ENCODE assay signal across 24 mouse cellular contexts in genomic region chr12:39697182-39697581, GRCm38 (mm10).
"Had no signal": no experiment of that assay in that cellular context is flagged by ENCODE, and none has a peak within 500 bp of the region (broad histone marks: within the 10 kb centered on the region; RNA-seq: fewer than 3 reads in every experiment).

No protein-coding gene starts in this region.

- H3K36me3 ChIP-seq: heart, embryonic 10.5 days; heart, embryonic 12.5 days; hindbrain, embryonic 12.5 days; kidney, embryonic 15.5 days; limb, embryonic 12.5 days; limb, embryonic 15.5 days; liver, embryonic 12.5 days had no signal

- ATAC-seq: hindbrain, postnatal 0 days; intestine, embryonic 16.5 days; liver, embryonic 12.5 days had no signal

- H3K27ac ChIP-seq: heart, embryonic 10.5 days; hindbrain, embryonic 12.5 days; hindbrain, embryonic 14.5 days; hindbrain, postnatal 0 days; kidney, embryonic 15.5 days; kidney, postnatal 0 days; limb, embryonic 12.5 days; limb, embryonic 15.5 days; liver, embryonic 12.5 days; liver, embryonic 14.5 days had no signal

- DNase-seq: gastrocnemius, postnatal 14 days; gastrocnemius, postnatal 36 days; heart, adult 18-20 months; heart, postnatal 10 days; kidney, adult 11 months; kidney, adult 2 months; kidney, adult 9 months; kidney, postnatal 14 days; kidney, postnatal 36 days; layer of hippocampus, adult 9-11 months; layer of hippocampus, postnatal 36 days; left cerebral cortex, postnatal 4 days had no signal

- H3K4me1 ChIP-seq: heart, embryonic 10.5 days; heart, embryonic 12.5 days; hindbrain, embryonic 12.5 days; kidney, embryonic 15.5 days; limb, embryonic 12.5 days; limb, embryonic 15.5 days; liver, embryonic 12.5 days had no signal

- H3K4me2 ChIP-seq: heart, embryonic 12.5 days; hindbrain, embryonic 12.5 days; hindbrain, embryonic 14.5 days; kidney, embryonic 15.5 days; limb, embryonic 12.5 days; limb, embryonic 15.5 days; liver, embryonic 12.5 days had no signal

- H3K27me3 ChIP-seq: heart, embryonic 12.5 days; hindbrain, embryonic 12.5 days; kidney, embryonic 15.5 days; limb, embryonic 12.5 days; limb, embryonic 15.5 days; liver, embryonic 12.5 days had no signal

- H3K9me3 ChIP-seq: heart, embryonic 10.5 days; heart, embryonic 12.5 days; hindbrain, embryonic 12.5 days; kidney, embryonic 15.5 days; limb, embryonic 12.5 days; limb, embryonic 15.5 days; liver, embryonic 12.5 days had no signal

- H3K4me3 ChIP-seq: heart, embryonic 10.5 days; heart, embryonic 12.5 days; hindbrain, embryonic 12.5 days; kidney, embryonic 15.5 days; limb, embryonic 12.5 days; limb, embryonic 15.5 days; liver, embryonic 12.5 days had no signal

- H3K9ac ChIP-seq: heart, embryonic 12.5 days; hindbrain, embryonic 12.5 days; hindbrain, embryonic 14.5 days; kidney, embryonic 15.5 days; limb, embryonic 12.5 days; limb, embryonic 15.5 days; liver, embryonic 12.5 days; liver, embryonic 14.5 days had no signal
